Mouse (Mus musculus): ENCODE measurements around the gene Ubiad1.

Gene Ubiad1

GRCm38 (mm10) chr4:148448853-148449245 lies 4.3 kb upstream of the Ubiad1 start:
- no peak for DNase-seq

GRCm38 (mm10) chr4:148448179-148448852 lies 3.7 kb upstream of the Ubiad1 start, which contains the start of gene Mtor:
TSS of gene Mtor (plus strand) at chr4:148448611.
- peak; percentile 92 to 95 for DNase-seq

GRCm38 (mm10) chr4:148442598-148442997 lies 2.0 kb downstream of the Ubiad1 start:
- DNase-seq, result no peak

GRCm38 (mm10) chr4:148441931-148442330 lies 2.6 kb downstream of the Ubiad1 start:
- DNase-seq, result no peak

- DNase-seq, result no peak
Observed at GRCm38 (mm10) chr4:148435657-148436330, 8.8 kb downstream of the Ubiad1 start.

GRCm38 (mm10) chr4:148435106-148435505 lies 9.5 kb downstream of the Ubiad1 start:
- no peak for DNase-seq

- DNase-seq, result no peak
Observed at GRCm38 (mm10) chr4:148434554-148434953, 10.0 kb downstream of the Ubiad1 start.

- no peak for DNase-seq
Observed at GRCm38 (mm10) chr4:148433813-148434212, 10.8 kb downstream of the Ubiad1 start.

GRCm38 (mm10) chr4:148433336-148433735 lies 11.2 kb downstream of the Ubiad1 start:
- no peak for DNase-seq

- DNase-seq, result no peak
Observed at GRCm38 (mm10) chr4:148432488-148432887, 12.1 kb downstream of the Ubiad1 start.

- no peak for DNase-seq
Observed at GRCm38 (mm10) chr4:148430880-148431519, 13.6 kb downstream of the Ubiad1 start.

- DNase-seq, result peak; percentile 53 to 61
Observed at GRCm38 (mm10) chr4:148429686-148430085, 14.9 kb downstream of the Ubiad1 start.

- no peak for DNase-seq
Observed at GRCm38 (mm10) chr4:148429121-148429520, 15.4 kb downstream of the Ubiad1 start.

GRCm38 (mm10) chr4:148428544-148428943 lies 16.0 kb downstream of the Ubiad1 start:
- DNase-seq, result no peak

- no peak for DNase-seq
Observed at GRCm38 (mm10) chr4:148426950-148427850, 17.4 kb downstream of the Ubiad1 start.

- DNase-seq, result no peak
Observed at GRCm38 (mm10) chr4:148417559-148417958, 27.0 kb downstream of the Ubiad1 start.

- no peak for DNase-seq
Observed at GRCm38 (mm10) chr4:148417074-148417526, 27.5 kb downstream of the Ubiad1 start.

GRCm38 (mm10) chr4:148415575-148415974 lies 29.0 kb downstream of the Ubiad1 start:
- no peak for DNase-seq

- DNase-seq, result no peak
Observed at GRCm38 (mm10) chr4:148408256-148408975, 36.2 kb downstream of the Ubiad1 start.

GRCm38 (mm10) chr4:148405255-148405788 lies 39.2 kb downstream of the Ubiad1 start:
- no peak for DNase-seq

GRCm38 (mm10) chr4:148404748-148405147 lies 39.8 kb downstream of the Ubiad1 start:
- no peak for DNase-seq

GRCm38 (mm10) chr4:148403402-148403801 lies 41.2 kb downstream of the Ubiad1 start:
- DNase-seq, result no peak
